Mouse (Mus musculus): Measurements from ENCODE around the gene Dennd4a. TPM values are rescaled to one million over a fixed set of nuclear protein-coding genes. Genes with fewer than 3 reads are reported as not detected.

The Dennd4a gene
- polyA plus RNA-seq, 1 experiment from 2014 or later, result 11.4 TPM

DNA sequence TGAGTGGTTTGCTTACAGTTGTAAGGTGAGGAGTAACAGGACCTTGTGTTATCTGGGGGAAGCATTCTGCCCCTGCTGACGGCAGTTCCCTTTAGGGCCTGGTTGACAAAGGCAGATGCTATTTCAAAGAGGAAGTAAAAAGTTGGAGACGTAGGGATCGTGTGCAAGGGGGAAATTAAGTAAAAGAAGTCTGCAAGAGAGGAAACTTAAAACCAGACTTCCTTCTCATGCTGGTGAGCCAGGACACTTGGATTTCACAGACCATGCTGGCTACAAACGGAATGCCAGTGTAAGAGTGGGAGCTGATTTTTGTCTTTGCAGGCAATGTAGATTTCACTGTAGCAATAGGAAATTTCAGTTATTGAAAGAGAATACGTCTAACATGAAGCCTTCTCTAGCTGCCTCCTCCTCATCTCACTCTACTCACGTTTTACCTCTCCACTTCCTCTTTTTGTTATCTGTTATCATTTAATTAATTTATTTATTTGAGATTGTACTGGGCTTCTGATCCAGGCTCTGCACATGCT, 19.0 kb downstream of the Dennd4a start:
- WGBS, result 75% methylated on average over 6 of the region's 6 CpGs
- H3K4me1 ChIP-seq, result no peaks in the 10 kb centered on the region
- H3K27ac ChIP-seq, result no peak overlapping the region

DNA sequence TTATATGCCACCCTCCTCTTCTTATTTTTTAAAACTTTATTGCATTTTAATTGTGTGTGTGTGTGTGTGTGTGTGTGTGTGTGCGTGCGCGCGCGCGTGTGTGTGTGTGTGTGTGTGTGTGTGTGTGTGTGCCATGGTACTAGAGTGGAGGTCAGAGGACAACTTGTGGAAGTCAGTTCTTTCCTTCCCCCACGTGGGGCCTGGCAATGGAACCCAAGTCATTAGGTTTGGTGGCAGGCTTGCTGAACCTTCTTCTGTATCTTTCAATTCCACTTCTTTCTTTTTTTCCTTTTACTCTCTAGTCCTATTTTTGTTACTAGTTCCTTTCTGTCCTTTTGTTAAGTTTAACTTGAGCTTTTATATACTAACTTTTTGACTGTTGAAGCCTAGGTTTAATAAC, 19.5 kb downstream of the Dennd4a start:
- Histone ChIP-seq H3K4me1 (no peaks in the 10 kb centered on the region), H3K9me3 (no peaks in the 10 kb centered on the region), H3K27me3 (no peaks in the 10 kb centered on the region), H3K36me3 (replicated peaks) (no peaks in the 10 kb centered on the region), H3K4me2 (no peak overlapping the region), H3K27ac (no peak overlapping the region), H3K9ac (no peak overlapping the region), H3K4me3 (replicated peaks) (no peak overlapping the region)
- ATAC-seq (ENCODE audit: low FRiP score), result no peak
- 92% methylated on average over 7 of the region's 7 CpGs for WGBS

More for the DNA sequence above, 19.0 kb downstream of the Dennd4a start:
- Histone ChIP-seq H3K9ac (no peak overlapping the region), H3K36me3 (replicated peaks) (no peaks in the 10 kb centered on the region), H3K4me3 (replicated peaks) (no peak overlapping the region), H3K27me3 (no peaks in the 10 kb centered on the region), H3K4me2 (no peak overlapping the region), H3K9me3 (no peaks in the 10 kb centered on the region)
- no peak for ATAC-seq (ENCODE audit: low FRiP score)

DNA sequence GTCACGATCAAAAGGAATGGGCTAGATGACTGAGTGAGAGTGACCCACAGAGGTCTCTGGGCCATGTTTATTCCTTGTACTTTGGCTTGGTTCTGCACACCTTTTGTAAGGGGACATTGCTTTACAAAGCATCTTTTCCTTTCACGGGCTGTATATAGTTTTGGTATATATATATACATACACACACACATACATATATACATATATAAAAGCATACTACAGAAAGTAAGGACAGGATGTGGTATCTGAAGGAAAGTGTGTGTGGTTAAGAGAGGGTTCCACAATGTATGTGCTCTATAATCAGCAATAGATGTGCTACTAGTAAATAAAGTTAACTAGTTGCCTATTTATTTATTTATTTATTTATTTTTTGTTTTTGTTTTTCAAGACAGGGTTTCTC, 20.6 kb downstream of the Dennd4a start:
- no peak overlapping the region for H3K9ac ChIP-seq
- WGBS, result 96% methylated on average over 2 of the region's 2 CpGs
- no peaks in the 10 kb centered on the region for H3K4me1 ChIP-seq
- H3K36me3 ChIP-seq (replicated peaks), result no peaks in the 10 kb centered on the region; the same call in 1 of the 2 replicates
- H3K4me3 ChIP-seq (replicated peaks), result no peak overlapping the region
- H3K9me3 ChIP-seq, result no peaks in the 10 kb centered on the region
- no peaks in the 10 kb centered on the region for H3K27me3 ChIP-seq
- H3K4me2 ChIP-seq, result no peak overlapping the region
- no peak overlapping the region for H3K27ac ChIP-seq
- ATAC-seq (ENCODE audit: low FRiP score), result no peak

DNA sequence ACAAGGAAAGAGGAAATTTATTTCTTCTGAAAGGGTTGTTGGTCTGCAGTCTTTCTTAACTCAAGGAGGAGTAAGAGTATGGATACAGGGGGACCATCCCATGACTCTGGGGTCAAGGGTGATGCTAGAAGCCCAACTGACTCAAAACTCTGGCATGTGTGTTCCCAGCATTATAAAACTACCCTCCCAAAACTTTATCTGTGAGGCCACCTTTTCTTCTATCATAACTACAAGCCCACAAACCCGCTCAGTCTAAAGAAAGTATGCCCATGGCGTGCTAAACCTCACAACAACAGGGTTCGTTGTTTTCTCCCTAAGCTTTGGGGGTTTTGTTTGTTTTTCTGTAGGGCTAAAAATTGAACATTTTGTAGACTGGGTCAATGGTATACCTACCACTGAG, 23.3 kb downstream of the Dennd4a start:
- H3K4me1 ChIP-seq, result no peaks in the 10 kb centered on the region
- no peak overlapping the region for H3K4me3 ChIP-seq (replicated peaks)
- no peak overlapping the region for H3K4me2 ChIP-seq
- H3K9ac ChIP-seq, result no peak overlapping the region
- H3K27me3 ChIP-seq, result no peaks in the 10 kb centered on the region
- H3K27ac ChIP-seq, result no peak overlapping the region
- no peaks in the 10 kb centered on the region; the same call in 1 of the 2 replicates for H3K36me3 ChIP-seq (replicated peaks)
- H3K9me3 ChIP-seq, result no peaks in the 10 kb centered on the region
- WGBS, result 86% methylated on average over 3 of the region's 3 CpGs
- ATAC-seq (ENCODE audit: low FRiP score), result no peak

DNA sequence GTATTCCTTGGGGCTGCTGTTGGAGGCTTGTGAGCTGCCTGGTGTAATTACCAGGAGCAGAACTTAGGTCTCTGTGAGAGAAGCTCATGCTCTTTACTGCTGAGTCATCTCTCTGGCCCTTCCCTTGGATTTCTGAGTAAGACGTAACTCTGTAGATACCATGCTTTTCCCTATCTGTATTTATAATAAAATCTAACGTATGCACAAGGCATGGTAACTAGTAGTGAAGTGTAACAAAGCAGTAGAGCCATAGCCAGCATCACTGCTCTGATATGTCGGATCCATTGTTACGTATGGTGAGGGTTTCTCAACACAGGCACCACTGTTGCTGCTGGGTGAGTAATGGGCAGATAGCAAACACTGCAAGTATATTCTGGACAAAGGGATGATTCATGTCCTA, 34.2 kb downstream of the Dennd4a start:
- Histone ChIP-seq H3K27me3 (no peaks in the 10 kb centered on the region), H3K9ac (no peak overlapping the region), H3K27ac (no peak overlapping the region), H3K4me2 (no peak overlapping the region), H3K36me3 (replicated peaks) (no peaks in the 10 kb centered on the region), H3K4me1 (no peaks in the 10 kb centered on the region), H3K9me3 (no peaks in the 10 kb centered on the region), H3K4me3 (replicated peaks) (no peak overlapping the region)
- WGBS, result 86% methylated on average over 4 of the region's 4 CpGs
- ATAC-seq (ENCODE audit: low FRiP score), result no peak

DNA sequence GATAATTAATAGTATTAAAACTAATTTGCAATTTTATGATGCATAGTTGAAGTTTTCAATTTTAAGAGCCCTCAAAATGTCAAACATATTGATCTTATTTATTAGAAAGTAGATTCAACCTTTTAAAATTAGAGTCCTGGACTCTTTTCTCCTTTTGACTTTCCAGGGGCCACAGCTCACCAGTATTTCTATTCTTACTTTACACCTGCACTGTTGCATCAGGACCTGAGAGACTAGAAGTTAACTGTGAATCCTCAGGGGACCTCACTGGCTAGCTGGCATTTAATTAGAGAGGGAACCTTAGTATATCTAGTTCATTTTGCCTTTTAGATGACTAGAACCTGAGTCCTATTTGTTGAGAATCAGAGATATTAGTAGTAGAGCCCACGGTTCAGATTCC, 38.4 kb downstream of the Dennd4a start:
- 87% methylated on average over 1 of the region's 1 CpGs for WGBS
- Histone ChIP-seq H3K4me1 (no peaks in the 10 kb centered on the region), H3K4me3 (replicated peaks) (no peak overlapping the region), H3K9ac (no peak overlapping the region), H3K9me3 (no peaks in the 10 kb centered on the region), H3K4me2 (no peak overlapping the region), H3K36me3 (replicated peaks) (no peaks in the 10 kb centered on the region), H3K27me3 (no peaks in the 10 kb centered on the region), H3K27ac (no peak overlapping the region)
- ATAC-seq (ENCODE audit: low FRiP score), result no peak

DNA sequence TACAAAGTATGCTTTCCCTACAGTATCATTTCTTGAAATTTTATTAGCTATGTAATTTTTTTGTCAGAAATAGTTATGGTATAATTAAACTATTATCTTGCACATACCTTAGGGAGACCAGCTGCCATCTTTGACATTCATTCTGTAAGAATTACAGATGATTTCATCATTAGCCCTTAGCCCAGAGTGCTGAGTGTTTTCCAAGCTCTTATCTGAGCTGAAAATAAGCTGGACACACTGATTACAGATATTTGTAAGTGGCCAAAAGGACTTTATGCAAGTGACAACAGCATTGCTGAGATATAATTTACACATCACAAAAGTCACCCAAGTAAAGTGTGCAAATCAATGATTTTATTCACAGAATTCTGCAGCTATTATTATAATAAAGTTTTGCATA, 48.9 kb downstream of the Dennd4a start:
- Histone ChIP-seq H3K4me2 (no peak overlapping the region), H3K27ac (no peak overlapping the region), H3K27me3 (no peaks in the 10 kb centered on the region), H3K9ac (no peak overlapping the region), H3K36me3 (replicated peaks) (peaks cover 7% of the 10 kb centered on the region), H3K4me1 (no peaks in the 10 kb centered on the region), H3K9me3 (no peaks in the 10 kb centered on the region), H3K4me3 (replicated peaks) (no peak overlapping the region)
- no peak for ATAC-seq (ENCODE audit: low FRiP score)

DNA sequence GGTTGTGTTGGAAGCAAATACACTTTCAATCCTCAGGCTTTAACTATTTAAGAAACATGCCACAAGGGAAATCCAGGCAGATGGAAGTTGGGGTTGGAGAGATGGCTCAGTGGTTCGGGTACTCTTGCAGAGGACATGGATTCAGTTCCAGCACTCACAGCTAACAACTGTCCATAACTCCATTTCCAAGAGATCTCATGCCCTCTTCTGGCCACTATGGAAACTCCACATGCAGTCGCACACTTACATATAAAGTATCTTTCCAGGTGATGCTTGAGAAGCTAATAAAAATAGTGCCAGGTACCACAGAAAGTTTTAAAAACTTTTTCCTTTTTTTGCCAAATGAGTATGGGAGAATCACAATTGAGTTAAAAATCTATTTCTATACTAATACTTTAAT, 51.5 kb downstream of the Dennd4a start:
- Histone ChIP-seq H3K9ac (no peak overlapping the region), H3K27ac (no peak overlapping the region), H3K4me2 (no peak overlapping the region), H3K9me3 (no peaks in the 10 kb centered on the region), H3K4me3 (replicated peaks) (no peak overlapping the region), H3K27me3 (no peaks in the 10 kb centered on the region), H3K36me3 (replicated peaks) (peaks cover 7% of the 10 kb centered on the region), H3K4me1 (no peaks in the 10 kb centered on the region)
- ATAC-seq (ENCODE audit: low FRiP score), result no peak
- 80% methylated on average over 2 of the region's 2 CpGs for WGBS

DNA sequence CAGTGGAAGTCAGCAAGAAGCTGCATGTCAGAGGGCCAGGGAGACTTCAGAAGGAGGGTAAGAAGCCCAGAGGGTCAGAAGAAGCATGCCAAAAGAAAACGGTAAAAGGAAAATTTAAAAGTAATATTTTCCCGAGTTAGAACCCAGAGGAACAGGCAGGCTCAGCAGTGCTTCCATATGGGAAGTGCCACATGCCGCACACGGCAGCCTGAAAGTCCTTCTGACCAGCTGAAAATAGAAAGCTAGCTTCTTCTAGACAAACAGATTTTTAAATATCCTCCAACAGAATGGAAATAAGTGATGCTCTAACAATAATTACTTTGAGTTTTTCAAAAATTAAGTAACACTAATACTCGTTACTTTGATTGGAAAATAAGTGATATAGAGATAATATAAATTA, 74.9 kb downstream of the Dennd4a start:
- Histone ChIP-seq H3K4me1 (no peaks in the 10 kb centered on the region), H3K4me3 (replicated peaks) (no peak overlapping the region), H3K36me3 (replicated peaks) (0 out of 2 replicates have a peak, but pooled peaks cover 2% of the 10 kb centered on the region), H3K27me3 (no peaks in the 10 kb centered on the region), H3K9me3 (no peaks in the 10 kb centered on the region), H3K9ac (no peak overlapping the region), H3K27ac (no peak overlapping the region), H3K4me2 (no peak overlapping the region)
- WGBS, result 83% methylated on average over 5 of the region's 5 CpGs
- ATAC-seq (ENCODE audit: low FRiP score), result no peak

DNA sequence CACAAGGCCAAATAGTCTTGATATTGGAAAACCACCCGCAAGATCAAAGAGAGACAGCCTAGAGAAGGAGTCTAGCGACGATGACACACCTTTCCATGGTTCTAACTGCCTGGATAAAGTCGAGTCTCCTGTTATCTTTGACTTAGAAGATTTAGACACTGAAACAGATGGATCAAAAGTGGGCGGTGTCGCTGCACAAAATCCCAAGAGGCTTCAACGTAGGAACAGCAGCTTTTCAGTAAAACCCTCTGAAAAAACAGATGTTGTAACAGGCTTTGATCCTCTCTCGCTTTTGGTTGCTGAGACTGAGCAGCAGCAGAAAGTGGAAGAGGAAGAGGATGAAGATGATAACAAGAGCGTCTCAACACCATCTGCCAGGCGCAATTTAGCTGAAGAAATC, 85.5 kb downstream of the Dennd4a start:
- Histone ChIP-seq H3K4me2 (no peak overlapping the region), H3K4me1 (no peaks in the 10 kb centered on the region), H3K36me3 (replicated peaks) (peaks cover 24% of the 10 kb centered on the region), H3K9ac (no peak overlapping the region), H3K27me3 (no peaks in the 10 kb centered on the region), H3K27ac (no peak overlapping the region), H3K4me3 (replicated peaks) (no peak overlapping the region), H3K9me3 (no peaks in the 10 kb centered on the region)
- ATAC-seq (ENCODE audit: low FRiP score), result no peak
- 91% methylated on average over 10 of the region's 10 CpGs for WGBS

DNA sequence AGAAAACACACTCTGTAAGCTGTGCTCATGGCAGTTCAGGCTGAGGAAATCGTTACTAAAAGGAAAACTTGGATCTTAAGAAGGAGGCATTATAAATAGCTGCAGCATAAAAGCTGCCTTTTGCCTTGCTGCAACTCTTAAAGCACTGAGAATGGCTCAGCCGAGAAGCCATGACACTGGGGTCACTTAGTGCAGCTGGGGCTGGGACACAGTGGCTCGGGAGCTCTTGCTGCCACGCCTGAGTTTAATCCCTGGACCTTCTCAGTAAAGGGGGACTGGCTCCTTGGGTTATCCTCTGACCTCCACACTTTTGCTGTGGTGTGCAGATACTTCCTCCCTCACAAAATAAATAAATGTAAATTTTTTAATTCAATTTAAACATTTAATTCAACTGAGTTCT, 91.7 kb downstream of the Dennd4a start:
- Histone ChIP-seq H3K9ac (no peak overlapping the region), H3K27ac (no peak overlapping the region), H3K4me3 (replicated peaks) (no peak overlapping the region), H3K27me3 (no peaks in the 10 kb centered on the region), H3K4me2 (no peak overlapping the region), H3K36me3 (replicated peaks) (peaks cover 14% of the 10 kb centered on the region), H3K4me1 (no peaks in the 10 kb centered on the region), H3K9me3 (no peaks in the 10 kb centered on the region)
- ATAC-seq (ENCODE audit: low FRiP score), result no peak
- WGBS, result 28% methylated on average over 4 of the region's 4 CpGs

DNA sequence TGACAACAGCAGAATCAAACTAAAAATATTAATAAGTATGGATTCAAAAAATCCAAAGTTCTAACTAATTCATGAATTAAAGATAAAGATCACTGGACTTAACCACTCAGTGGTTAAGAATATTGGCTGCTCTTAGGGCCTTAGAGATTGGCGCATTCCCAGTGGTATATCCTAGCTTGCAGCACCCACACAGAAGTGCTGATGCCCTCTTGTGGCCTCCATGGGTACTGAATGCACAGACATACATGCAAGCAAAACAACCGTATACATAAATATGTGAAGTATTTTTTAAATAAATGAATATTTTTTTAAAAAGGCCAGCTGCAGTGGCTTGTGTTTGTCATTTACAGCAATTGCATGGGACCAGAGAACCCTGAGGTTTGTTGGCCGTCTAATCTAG, 92.2 kb downstream of the Dennd4a start:
- WGBS, result 71% methylated on average over 3 of the region's 3 CpGs
- H3K4me2 ChIP-seq, result no peak overlapping the region
- H3K27me3 ChIP-seq, result no peaks in the 10 kb centered on the region
- no peak overlapping the region for H3K27ac ChIP-seq
- no peak for ATAC-seq (ENCODE audit: low FRiP score)
- no peaks in the 10 kb centered on the region for H3K9me3 ChIP-seq
- peaks cover 12% of the 10 kb centered on the region for H3K36me3 ChIP-seq (replicated peaks)
- no peaks in the 10 kb centered on the region for H3K4me1 ChIP-seq
- no peak overlapping the region for H3K4me3 ChIP-seq (replicated peaks)
- H3K9ac ChIP-seq, result no peak overlapping the region

DNA sequence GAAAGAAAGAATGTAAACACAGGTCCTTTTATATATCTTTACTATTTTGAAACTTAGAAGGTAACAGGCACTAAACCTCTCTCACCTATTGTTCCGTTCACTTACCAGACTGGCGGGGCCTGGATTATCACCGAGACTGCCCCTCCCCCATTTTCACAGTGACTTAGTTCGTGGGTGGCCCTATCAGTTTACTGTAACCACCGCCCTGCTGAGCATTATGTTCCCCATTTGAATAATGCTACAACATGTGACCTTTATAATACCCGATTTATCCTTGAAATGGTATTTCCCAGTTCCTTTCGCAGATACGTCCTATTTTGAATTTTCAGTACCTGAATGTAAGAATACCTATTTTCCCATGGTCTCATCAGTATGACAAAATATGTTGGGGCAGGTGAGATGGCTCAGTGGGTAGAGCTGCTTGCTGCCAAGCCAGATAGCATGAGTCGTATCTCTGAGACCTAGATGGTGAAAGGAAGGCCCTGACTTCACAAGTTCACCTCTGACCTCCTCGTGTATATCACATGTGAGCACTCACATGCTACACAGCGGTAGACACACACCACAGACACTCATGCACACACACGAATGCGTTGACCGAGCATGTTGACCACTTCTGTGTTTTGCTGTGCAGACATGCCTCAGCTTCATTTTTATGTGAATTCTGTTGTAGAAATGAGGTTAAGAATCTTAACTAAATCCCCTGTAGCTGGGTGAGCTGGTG, 93.9 kb downstream of the Dennd4a start:
- Histone ChIP-seq H3K27ac (no peak overlapping the region), H3K4me3 (replicated peaks) (no peak overlapping the region), H3K4me1 (no peaks in the 10 kb centered on the region), H3K9me3 (no peaks in the 10 kb centered on the region), H3K27me3 (no peaks in the 10 kb centered on the region), H3K9ac (no peak overlapping the region), H3K36me3 (replicated peaks) (peaks cover 16% of the 10 kb centered on the region), H3K4me2 (no peak overlapping the region)
- no peak for ATAC-seq (ENCODE audit: low FRiP score)
- WGBS, result 92% methylated on average over 14 of the region's 14 CpGs
